Mouse (Mus musculus) liver, embryonic 11.5 days (tissue): Measurements from ENCODE around the gene Phb2. TPM values are rescaled to one million over a fixed set of nuclear protein-coding genes. Genes with fewer than 3 reads are reported as not detected.

Experiments used
- ATAC-seq: fragments of 200-750 bp; cut with Nextera tagmentation; replicated peaks from 2 replicates; pipeline ENCODE4 v1.8.0; 2017; ENCODE audit warnings: moderate number of reproducible peaks, mild to moderate bottlenecking, moderate TSS enrichment, moderate library complexity; ENCODE audit not compliant: low FRiP score
- DNase-seq: peaks from one replicate; pipeline ENCODE4 v3.0.0-alpha.2; 2017; ENCODE audit warnings: low spot score
- H3K27ac ChIP-seq: fragments of 300-500 bp; sonication (generic); 2 replicates; pipeline ENCODE4 v1.5.1; 2014; ENCODE audit warnings: mild to moderate bottlenecking, low read depth, low read length, control low read depth
- H3K27me3 ChIP-seq: fragments of 300-500 bp; sonication (generic); replicated peaks from 2 replicates; pipeline ENCODE4 v1.6.1; 2014; ENCODE audit warnings: low read length, mixed read lengths; ENCODE audit not compliant: control insufficient read depth, insufficient read depth
- H3K36me3 ChIP-seq: fragments of 300-500 bp; sonication (generic); 2 replicates; pipeline ENCODE4 v1.6.1; 2014; ENCODE audit warnings: mild to moderate bottlenecking, low read length, moderate library complexity, mixed read lengths; ENCODE audit not compliant: control insufficient read depth, insufficient read depth
- H3K4me1 ChIP-seq: fragments of 300-500 bp; sonication (generic); replicated peaks from 2 replicates; pipeline ENCODE4 v1.6.1; 2014; ENCODE audit warnings: low read length, mixed read lengths; ENCODE audit not compliant: control insufficient read depth, insufficient read depth
- H3K4me2 ChIP-seq: fragments of 300-500 bp; sonication (generic); 2 replicates; pipeline ENCODE4 v1.6.1; 2014; ENCODE audit warnings: mild to moderate bottlenecking, control low read depth, moderate library complexity
- H3K4me3 ChIP-seq: fragments of 300-500 bp; sonication (generic); 2 replicates; pipeline ENCODE4 v1.5.1; 2014; ENCODE audit warnings: low read depth, low read length, control low read depth
- H3K9ac ChIP-seq: fragments of 300-500 bp; sonication (generic); 2 replicates; pipeline ENCODE4 v1.6.1; 2014; ENCODE audit warnings: low read depth, low read length, control low read depth
- H3K9me3 ChIP-seq: fragments of 300-500 bp; sonication (generic); 2 replicates; pipeline ENCODE4 v1.6.1; 2016; ENCODE audit warnings: low read length, inconsistent platforms, mixed read lengths; ENCODE audit not compliant: control insufficient read depth
- WGBS: fragments of 180-500 bp; shearing (Covaris S2); extraction: QIAGEN DNeasy Blood & Tissue Kit; methylation state at CpG from one replicate; pipeline ENCODE4 v1.1.7; 2014; 5-methylcytosine and 5-hydroxymethylcytosine counted together
- polyA plus RNA-seq: library from polyadenylated mRNA; unstranded; fragments of >200 nt; fragmentation: Nextera tagmentation; extraction: Ambion mirVana; gene quantifications from 2 replicates; pipeline ENCODE4 v1.2.1, GENCODE M21; 2014

Phb2 gene
- polyA plus RNA-seq, 1 experiment from 2014 or later: 640 TPM

DNA sequence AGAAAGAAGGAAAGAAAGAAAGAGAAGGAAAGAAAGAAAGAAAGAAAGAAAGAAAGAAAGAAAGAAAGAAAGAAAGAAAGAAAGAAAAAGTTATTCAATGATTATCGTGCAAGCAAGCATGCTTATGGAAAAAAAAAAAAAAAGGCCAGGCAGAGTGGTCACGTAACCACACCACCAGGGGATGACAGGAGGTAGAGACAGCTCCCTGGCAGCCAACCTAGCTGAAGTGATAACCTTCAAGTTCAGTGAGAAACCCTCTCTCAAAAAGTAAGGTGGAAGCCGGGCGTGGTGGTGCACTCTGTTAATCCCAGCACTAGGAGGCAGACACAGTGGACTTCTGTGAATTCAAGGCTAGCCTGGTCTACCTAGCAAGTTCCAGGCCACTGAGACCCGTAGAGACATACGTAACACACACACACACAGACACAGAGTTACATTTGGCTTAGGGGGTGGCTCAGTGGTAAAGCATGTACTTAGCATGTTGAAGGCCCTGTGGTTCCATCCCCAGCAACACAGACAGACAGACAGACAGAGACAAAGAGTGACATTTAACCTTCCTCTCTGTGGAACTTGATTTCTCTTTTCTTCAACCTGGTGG, 10.8 kb downstream of the Phb2 start:
- no peak for DNase-seq
- H3K27me3 ChIP-seq: no peaks in the 10 kb centered on the region
- H3K4me1 ChIP-seq: peaks cover 29% of the 10 kb centered on the region
- H3K9ac ChIP-seq: 0 out of 2 replicates have a peak overlapping the region, but pooled peaks have one; percentile 25
- no peak overlapping the region for H3K4me2 ChIP-seq
- no peaks in the 10 kb centered on the region for H3K9me3 ChIP-seq
- WGBS: 81% methylated on average over 6 of the region's 6 CpGs
- ATAC-seq: no peak
- H3K4me3 ChIP-seq: no peak overlapping the region
- H3K27ac ChIP-seq: no peak overlapping the region
- no peaks in the 10 kb centered on the region; the same call in 1 of the 2 replicates for H3K36me3 ChIP-seq

DNA sequence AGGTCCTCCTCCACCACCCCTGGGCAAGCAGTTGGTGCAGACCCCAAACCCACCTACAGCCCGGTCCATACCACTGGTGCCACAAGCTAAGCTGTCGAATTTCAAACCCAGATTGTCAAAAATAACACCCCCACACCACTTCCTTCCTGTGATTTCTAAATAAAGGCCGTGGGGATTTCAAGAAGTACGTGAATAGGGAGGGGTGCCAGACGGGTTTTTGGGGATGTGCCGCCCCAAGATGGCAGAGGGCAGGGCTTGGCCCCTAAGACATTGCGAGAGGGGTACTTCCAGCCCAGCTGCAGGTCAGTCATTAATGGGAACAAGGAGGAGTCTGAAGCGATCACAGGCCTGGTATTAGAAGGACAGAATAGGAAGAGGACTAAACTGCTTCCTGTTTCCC, 11.4 kb downstream of the Phb2 start:
- no peak overlapping the region for H3K4me3 ChIP-seq
- peaks cover 23% of the 10 kb centered on the region for H3K4me1 ChIP-seq
- no peak overlapping the region for H3K27ac ChIP-seq
- H3K9me3 ChIP-seq: no peaks in the 10 kb centered on the region
- no peaks in the 10 kb centered on the region for H3K27me3 ChIP-seq
- no peak for ATAC-seq
- H3K36me3 ChIP-seq: no peaks in the 10 kb centered on the region; the same call in 1 of the 2 replicates
- no peak overlapping the region for H3K4me2 ChIP-seq
- no peak overlapping the region for H3K9ac ChIP-seq
- 61% methylated on average over 8 of the region's 8 CpGs for WGBS
- DNase-seq: no peak

DNA sequence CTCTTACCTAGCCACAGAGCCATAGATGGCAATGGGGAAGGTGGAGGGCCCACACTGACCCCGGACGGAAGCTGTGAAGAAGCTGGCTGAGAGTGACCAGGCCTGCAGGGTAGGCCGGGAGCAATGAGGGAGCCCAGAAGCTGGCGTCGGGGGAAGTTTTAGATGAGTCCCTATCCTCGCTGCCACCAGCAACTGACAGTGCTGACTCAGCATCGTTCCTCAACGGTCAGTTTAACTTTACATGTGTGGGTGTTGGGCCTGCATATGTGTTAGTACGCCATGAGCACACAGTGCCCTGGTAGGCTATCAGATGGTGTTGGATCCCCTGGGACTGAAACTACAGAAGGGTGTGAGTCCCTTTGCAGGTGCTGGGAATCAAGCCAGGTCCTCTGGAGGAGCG, 12.3 kb downstream of the Phb2 start:
- no peaks in the 10 kb centered on the region for H3K27me3 ChIP-seq
- DNase-seq (no peak), ATAC-seq (no peak)
- WGBS: 66% methylated on average over 10 of the region's 10 CpGs
- H3K9me3 ChIP-seq: no peaks in the 10 kb centered on the region
- no peaks in the 10 kb centered on the region; the same call in 1 of the 2 replicates for H3K36me3 ChIP-seq
- H3K9ac ChIP-seq: no peak overlapping the region
- H3K27ac ChIP-seq: 0 out of 2 replicates have a peak overlapping the region, but pooled peaks have one; percentile 22
- H3K4me3 ChIP-seq: no peak overlapping the region
- peaks cover 14% of the 10 kb centered on the region for H3K4me1 ChIP-seq
- H3K4me2 ChIP-seq: no peak overlapping the region

DNA sequence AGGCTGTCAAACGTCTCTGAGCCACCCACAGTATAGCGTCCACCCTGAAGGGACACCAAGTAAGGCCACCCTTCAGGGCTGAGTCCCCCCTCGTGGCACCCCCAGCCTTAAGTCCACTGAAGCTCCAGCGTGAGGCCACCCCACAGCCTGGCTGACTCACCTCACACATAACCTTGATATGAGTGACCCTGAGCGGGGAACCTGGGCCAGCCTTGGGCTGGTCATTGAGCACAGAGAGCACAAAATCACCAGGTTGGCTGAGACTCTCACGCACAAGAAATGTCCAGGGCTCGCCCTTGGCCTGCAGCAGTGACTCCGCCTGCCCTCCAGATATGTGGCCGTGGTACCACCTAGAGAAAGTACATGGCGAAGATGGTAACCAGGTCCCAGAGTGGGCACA, 16.5 kb downstream of the Phb2 start:
- Histone ChIP-seq H3K4me2 (no peak overlapping the region), H3K9ac (no peak overlapping the region), H3K4me3 (no peak overlapping the region), H3K27ac (no peak overlapping the region), H3K4me1 (peaks cover 21% of the 10 kb centered on the region), H3K36me3 (no peaks in the 10 kb centered on the region; the same call in 1 of the 2 replicates), H3K27me3 (no peaks in the 10 kb centered on the region), H3K9me3 (no peaks in the 10 kb centered on the region)
- ATAC-seq (no peak), DNase-seq (no peak)
- WGBS: 88% methylated on average over 10 of the region's 10 CpGs

DNA sequence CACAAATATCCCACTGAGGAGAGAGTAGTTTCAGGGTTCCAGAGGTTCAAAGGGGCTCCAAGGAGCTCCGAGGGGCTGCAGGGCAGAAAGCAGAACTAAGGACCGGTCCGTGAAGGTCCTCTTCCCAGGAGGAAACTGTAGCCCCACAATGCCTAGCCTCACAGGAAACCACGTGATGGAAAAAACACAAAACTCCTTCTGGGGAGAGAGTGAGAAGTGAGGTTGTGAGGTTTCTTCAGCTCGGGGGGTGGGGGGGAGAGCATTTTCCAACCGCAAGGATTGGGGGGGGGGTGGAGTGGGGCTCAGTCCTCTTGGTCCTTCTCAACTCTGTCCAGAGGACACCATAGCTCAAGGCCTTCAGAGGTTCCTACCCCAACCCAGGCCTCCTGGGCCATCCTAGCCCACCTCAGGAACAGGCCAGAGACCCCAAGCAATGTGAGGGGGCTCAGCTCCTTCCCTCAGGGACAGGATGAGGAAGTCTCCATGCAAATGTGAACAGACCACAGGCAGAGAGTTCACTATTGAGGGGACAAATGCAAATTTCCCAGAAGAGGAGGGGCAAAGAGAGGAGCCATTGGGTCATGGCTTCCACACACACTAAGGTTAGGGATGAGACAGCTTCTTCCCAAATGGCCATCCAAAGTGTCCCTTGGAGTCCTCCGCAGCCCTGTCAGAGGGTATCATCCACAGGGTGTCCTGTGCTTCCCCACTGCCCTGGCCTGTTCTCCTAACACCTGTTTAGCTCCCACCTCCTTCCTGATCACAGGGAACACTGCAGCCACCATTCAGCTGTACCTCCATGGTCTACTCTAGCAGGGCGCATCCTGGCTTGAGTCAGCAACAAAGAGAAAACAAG, 17.9 kb downstream of the Phb2 start:
- H3K9ac ChIP-seq: peak overlapping the region; percentile 40; the same call in 1 of the 2 replicates
- H3K4me2 ChIP-seq: peak overlapping the region; percentile 33
- no peaks in the 10 kb centered on the region for H3K9me3 ChIP-seq
- H3K27ac ChIP-seq: no peak overlapping the region
- H3K4me3 ChIP-seq: 0 out of 2 replicates have a peak overlapping the region, but pooled peaks have one; percentile 3
- 52% methylated on average over 8 of the region's 8 CpGs for WGBS
- no peaks in the 10 kb centered on the region; the same call in 1 of the 2 replicates for H3K36me3 ChIP-seq
- no peaks in the 10 kb centered on the region for H3K27me3 ChIP-seq
- DNase-seq: no peak
- ATAC-seq: no peak
- H3K4me1 ChIP-seq: peaks cover 19% of the 10 kb centered on the region

DNA sequence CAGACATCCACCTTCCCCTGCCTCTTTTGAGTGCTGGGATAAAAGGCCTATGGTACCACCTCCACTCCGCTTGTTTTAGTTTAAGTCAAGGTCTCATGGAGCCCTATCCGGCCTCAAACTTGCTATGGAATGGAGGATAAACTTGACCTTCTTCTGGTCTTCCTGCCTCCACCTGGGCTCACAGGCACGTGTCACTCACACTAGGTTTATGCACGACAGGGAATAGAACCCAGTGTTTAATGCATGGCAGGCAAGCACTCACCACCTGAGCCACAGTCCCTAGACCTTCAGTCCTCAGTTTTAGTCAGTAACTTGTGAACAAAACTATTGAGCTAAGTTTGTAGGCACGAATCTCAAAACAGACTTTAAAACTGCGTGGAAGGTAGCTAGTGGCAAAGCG, 18.9 kb downstream of the Phb2 start:
- Histone ChIP-seq H3K27ac (no peak overlapping the region), H3K9ac (no peak overlapping the region), H3K9me3 (no peaks in the 10 kb centered on the region), H3K4me2 (peak overlapping the region; percentile 73), H3K36me3 (no peaks in the 10 kb centered on the region), H3K4me3 (no peak overlapping the region), H3K27me3 (no peaks in the 10 kb centered on the region), H3K4me1 (peaks cover 19% of the 10 kb centered on the region; the same call in 1 of the 2 replicates)
- WGBS: 88% methylated on average over 7 of the region's 7 CpGs
- ATAC-seq (no peak), DNase-seq (no peak)

DNA sequence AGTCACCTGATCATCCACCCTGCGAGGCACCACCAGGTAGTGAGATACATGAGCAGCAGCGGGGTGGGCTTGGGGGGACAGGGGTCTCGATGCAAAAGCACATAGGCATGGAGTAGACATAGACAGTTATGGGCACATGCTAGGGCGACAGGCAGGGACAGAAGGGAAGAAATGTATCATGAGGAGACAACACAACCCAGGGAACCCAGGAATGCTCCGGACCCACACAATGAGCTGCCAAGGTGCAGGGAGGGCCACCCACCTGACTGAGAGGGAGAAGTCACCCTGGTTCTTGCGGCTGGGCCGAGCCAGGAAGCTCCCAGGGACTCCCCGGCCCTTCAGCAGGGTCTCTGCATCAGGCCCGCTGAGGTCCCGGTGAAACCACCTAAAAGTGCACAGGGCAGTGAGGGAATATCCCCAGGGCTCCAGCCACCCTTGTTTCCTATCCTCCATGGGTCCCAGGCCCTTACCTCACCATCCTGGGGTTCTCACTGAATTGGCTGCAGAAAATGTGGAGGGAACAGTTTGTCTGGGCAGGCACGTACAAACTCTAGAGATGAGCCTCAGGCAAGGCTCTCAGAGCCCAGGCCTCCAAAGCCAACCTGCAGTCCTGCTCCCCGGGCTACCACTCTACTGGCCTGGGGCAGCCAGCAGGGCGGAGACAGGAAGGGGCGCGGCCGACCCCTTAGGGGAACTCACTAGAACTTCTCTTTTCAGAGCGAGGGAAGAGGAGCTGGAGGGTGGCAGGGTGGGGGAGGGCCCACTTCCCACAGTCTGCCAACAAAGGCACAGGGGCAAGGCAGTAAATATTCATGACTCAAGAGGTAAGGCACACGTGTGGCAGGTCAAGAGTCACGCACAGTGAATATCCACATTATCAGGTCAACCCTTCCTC, 20.6 kb downstream of the Phb2 start:
- Histone ChIP-seq H3K9ac (peak overlapping the region; percentile 75), H3K4me1 (peaks cover 22% of the 10 kb centered on the region; the same call in 1 of the 2 replicates), H3K27me3 (no peaks in the 10 kb centered on the region), H3K4me2 (peak overlapping the region; percentile 73), H3K9me3 (no peaks in the 10 kb centered on the region), H3K27ac (peak overlapping the region; percentile 36), H3K36me3 (no peaks in the 10 kb centered on the region), H3K4me3 (peak overlapping the region; percentile 53)
- DNase-seq (peak; percentile 72), ATAC-seq (peak; percentile 78)
- 36% methylated on average over 19 of the region's 19 CpGs for WGBS

DNA sequence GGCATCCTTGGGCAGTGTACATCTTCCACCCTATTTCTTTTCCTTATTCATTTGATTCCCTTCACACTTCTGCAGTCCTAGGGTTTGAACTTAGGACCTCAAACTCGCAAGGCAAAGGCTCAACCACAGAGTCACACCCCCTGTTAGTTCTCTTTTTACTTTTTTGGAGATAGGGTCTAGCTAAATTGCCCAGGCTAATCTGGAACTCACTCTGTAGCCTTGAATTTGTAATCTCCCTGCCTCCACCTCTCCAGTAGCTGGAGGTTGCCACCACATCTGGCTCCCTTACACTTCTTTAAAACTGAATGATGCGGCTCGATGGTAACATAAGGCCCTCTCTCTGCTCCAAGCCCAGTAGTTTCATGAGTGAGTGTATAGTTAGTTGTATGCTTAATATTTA, 22.3 kb downstream of the Phb2 start:
- ATAC-seq (no peak), DNase-seq (no peak)
- no peaks in the 10 kb centered on the region for H3K36me3 ChIP-seq
- no peak overlapping the region for H3K4me3 ChIP-seq
- H3K9me3 ChIP-seq: no peaks in the 10 kb centered on the region
- 77% methylated on average over 3 of the region's 3 CpGs for WGBS
- no peaks in the 10 kb centered on the region for H3K27me3 ChIP-seq
- H3K4me2 ChIP-seq: no peak overlapping the region
- no peak overlapping the region for H3K9ac ChIP-seq
- H3K4me1 ChIP-seq: peaks cover 37% of the 10 kb centered on the region
- peak overlapping the region; percentile 11; the same call in 1 of the 2 replicates for H3K27ac ChIP-seq
